Mouse (Mus musculus) cerebellum, adult 11 months (tissue): Measurements from ENCODE around the gene Clasp1.

ENCODE experiments used
- DNase-seq: peaks from one replicate; pipeline ENCODE4 v3.0.0; 2022

Gene Clasp1

DNA sequence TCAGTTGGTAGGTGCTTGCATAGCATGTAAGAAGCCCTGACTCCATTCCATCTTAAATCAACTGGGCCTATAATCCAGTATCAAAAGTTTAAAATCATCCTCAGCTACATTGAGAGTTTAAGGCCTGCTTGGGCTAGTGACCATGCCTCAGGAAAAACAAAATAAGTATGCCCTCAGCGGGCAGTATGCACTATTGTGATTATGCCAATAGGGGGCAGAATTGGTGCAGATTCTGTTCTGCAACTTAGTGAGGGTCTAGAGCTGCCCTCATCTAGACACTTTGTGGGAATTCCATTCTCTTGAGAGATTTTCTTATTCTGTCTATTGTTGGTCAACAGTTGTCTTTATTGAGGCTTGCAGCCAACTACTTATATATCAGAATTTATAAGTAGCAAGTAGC is 116.9 kb downstream of the Clasp1 start:
- DNase-seq, result no peak

DNA sequence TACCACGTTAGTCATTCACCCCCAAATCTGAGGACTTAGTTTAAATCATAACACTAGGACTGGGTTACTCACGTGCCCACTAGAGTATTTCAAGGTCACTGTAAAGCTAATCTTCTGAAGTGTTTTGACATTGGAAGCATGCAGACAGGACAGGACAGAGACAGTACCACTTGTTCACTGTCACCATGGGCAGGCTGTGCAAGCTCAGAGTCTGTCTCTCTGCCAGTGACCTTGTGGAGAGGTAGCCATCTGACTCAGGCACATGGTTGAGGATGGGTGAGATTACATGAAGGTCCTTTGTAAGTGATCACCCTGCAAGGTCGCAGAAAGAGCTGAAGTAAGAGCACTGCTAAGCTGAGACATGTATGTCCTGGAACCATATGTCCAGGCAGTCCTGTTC is 122.1 kb downstream of the Clasp1 start:
- no peak for DNase-seq

DNA sequence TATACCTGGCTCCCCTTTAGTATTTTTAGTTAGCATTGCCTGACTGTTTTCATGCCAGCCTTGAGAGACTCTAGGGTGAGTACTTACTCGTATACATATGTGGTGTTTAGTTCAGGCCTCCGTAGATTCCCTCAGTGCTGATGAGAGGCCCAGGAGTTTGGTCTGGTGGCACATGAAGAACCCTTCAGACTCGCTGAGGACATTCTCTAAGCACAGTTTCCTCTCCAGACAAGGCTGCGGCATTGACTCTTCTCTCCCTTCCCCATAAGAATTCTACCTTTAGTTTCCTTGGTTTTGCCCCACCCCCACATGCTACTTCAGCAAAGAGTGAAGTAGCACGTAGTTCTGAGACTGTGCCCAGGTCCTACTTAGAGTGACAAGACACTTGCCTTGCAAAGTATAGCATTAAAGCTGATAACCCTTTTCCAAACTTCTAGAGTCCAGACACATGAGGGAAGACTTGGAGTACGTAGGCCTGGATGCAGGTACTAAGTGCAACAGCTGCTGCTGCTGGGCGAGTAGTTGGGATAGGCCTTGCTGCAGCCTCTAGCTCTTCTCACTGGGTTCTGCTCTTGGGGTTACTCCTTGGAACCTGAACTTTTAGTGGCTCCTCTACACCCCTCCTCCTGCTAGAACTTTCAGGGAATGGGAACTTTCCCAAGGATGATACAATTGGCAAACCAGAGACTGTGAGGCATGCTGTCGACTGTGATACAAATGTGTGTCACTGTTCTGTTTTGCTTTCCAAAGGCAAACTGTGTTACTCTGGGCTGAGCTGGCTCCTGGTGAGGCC is 123.1 kb downstream of the Clasp1 start:
- DNase-seq, result no peak

DNA sequence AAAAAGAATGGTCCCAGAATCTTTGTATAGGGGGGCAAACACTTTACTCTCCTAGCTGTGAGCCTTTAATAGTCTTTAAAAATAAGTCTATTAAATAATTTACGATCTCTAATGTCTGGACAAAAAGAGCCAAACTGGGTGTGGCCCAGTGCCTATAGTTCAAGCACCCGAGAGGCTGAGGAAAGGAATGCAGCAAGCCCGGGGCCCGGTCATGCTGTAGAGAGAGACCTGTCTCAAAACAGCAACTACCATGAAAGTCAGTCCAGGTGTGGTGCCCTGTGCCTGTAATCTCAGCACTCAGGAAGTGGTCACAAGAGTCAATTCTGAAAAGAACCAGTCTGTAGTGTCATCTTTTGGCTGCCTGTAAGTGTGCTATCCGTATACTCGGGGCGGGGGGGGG is 127.4 kb downstream of the Clasp1 start:
- DNase-seq, result no peak

DNA sequence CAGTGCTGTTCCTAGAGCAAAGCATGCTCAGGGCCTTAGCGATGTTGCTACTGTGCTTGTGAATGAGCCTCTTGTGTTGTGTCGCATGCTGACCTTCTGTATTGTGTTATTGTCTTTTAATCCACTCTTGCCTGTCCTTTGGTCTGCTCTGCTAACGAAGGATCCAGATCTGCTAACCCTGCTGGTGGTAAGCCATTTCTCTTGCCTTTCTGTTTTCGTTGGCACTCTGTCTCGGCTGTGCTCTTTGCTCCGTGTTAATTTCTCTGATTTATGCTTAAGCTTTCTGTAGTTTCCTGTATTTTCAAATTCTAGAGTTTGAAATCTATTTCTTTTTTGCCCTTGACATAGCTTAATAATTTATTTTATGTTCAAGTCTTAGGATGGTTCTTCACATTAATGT is 134.3 kb downstream of the Clasp1 start:
- no peak for DNase-seq

DNA sequence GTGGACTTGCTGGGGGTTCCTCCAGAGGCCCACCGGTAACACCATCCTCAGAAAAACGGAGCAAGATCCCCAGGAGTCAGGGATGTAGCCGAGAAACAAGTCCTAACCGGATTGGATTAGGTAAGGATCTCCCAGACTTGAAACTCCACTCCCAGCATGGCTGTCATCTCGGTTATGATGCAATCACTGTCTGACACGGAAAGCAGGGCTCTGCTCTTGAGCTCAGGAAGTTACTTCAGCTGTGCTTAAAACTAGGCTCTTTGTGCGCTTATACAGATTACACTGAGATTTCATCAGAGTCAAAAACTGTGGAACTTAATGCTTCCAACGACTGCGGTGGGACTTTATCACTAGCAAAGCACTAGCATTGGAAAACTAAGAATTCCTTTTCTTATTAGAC is 136.5 kb downstream of the Clasp1 start:
- DNase-seq, result no peak

DNA sequence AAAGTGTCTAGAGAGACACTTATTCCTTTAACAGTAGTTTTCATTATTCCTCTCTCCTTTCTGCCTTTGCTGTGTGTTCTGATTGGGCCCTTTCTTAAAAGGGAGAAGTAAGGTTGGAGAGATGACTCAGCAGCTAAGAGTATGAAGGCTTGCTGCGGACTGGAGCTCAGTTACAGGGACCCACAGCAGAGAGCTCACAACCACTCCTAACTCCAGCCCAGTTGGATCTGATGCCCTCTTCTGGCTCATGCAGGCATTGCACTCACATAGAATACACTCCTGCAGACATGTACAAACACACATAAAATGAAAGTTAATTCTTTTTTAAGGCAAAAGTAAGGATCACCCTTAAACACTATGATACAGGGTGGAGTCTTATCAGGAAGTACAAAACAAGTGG is 140.4 kb downstream of the Clasp1 start:
- no peak for DNase-seq

DNA sequence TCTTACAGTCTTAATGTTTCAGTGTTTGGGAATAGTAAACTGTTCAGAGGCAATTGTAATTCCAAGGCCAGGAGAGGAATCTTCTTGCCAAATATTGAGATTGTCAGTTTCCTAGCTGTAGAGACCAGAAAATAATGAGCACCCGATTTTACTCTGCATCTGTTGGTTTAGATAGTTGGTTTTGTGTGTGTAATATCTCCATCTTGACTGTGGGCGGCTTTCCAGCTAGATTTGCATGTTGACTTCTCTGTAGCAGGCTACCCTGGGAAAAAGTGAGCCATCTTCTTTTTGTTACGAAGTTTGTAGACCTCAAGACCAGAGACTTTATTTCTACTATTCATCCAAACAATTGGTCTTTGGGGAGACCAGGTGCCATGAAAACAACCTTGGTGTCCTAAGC is 142.4 kb downstream of the Clasp1 start:
- DNase-seq, result no peak

DNA sequence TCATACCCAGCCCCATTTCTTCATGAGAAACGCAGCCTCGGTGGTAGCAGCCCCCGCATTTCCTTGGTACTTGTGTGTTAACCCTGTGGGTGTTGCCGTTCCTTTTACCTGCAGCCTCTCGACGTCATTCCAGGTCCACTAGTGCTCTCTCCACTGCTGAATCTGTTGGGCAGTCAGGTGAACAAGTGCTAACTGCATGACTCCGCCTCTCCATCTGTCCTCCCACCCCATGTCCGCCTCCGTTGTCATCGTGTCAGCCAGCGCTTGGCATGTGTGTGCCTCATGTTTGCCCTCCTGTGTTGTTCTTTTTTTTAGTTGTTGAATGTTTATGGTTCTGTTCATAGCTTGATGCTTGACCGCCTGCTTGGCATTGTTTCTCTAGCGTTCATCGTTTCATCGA is 147.2 kb downstream of the Clasp1 start:
- DNase-seq, result peak; percentile 27

DNA sequence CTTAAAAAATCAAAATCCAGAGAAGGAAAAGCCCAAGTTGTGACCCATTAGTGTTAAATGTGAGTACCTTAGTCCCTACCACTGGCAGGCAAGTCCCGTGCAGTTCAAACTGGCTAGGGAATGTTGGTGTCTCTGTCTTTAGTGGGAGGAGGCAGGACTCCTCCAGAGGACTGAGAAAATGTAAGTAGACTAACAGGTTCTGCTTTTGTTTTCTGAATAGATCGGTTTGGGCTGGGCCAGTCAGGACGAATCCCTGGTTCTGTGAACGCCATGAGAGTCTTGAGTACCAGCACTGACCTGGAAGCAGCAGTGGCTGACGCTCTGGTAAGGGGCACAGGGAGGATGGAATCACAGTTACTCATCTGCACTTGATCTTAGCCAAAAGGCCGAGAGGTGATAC is 150.2 kb downstream of the Clasp1 start:
- no peak for DNase-seq

DNA sequence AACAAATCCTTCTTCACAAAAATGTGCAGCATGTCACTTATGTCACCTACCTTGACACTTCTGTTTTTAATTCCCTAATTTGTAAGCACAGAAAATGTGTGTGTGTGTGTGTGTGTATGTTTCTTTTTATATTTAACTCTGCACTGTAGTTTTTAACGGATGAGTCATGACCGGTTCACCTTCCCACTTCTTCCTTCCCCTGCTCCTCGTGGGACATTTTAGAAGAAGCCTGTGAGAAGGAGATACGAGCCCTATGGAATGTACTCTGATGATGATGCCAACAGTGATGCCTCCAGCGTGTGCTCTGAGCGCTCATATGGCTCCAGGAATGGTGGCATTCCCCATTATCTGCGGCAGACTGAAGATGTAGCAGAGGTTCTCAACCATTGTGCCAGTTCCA is 154.0 kb downstream of the Clasp1 start:
- no peak for DNase-seq

DNA sequence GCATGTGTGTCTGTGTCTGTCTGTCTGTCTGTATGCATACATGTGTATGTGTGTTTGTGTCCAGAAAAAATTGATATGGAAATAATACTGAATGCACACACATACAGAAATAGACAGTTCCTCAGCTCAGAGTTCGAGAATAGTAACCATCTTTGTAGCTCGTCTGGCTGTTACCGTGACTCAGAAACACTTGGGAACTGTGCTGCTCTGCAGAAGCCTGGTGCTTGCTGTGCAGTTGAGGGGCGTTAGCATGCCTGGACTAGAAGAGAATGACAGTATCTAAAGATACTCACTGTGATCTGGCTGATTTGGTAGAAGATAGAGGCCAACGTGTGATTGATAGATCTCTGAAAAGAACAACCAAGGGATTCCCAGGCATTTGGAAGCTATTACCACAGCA is 159.9 kb downstream of the Clasp1 start:
- no peak for DNase-seq

DNA sequence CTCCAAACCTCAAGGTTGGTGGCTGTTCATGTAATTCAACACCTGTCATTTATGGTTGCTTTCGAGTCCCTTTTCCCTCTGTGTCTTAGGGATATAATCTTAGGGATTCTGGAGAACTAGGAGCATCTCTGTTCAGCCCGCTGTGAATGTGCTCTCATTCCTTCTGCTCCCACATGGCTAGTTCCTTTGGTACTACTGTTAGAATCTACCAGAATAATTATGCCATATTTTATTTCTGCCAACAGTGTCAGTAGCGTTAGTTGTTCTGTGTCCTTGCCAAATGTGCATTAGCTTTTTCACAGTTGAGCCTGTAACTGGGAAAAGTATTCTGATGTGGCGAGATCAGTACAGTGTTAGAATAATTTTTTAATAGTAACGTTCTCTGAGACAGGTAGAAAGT is 162.3 kb downstream of the Clasp1 start:
- no peak for DNase-seq

DNA sequence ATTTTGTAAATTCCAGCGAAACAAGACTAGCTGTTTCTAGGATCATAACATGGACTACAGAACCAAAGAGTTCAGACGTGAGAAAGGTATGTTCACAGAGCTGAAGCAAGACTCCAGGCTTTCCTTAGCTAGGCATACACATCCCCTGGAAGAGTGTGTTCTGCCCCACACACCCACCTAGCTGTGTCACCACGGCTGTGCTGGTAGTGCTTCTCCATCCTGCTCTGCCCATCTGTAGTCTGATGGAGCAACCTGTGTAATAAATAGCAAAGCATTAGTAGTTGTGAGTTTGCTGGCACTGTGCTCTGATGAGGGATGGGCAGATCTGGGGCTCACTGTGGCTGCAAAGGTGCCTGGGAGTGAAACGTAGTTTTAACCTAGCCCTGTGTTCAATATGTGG is 163.2 kb downstream of the Clasp1 start:
- DNase-seq, result no peak

DNA sequence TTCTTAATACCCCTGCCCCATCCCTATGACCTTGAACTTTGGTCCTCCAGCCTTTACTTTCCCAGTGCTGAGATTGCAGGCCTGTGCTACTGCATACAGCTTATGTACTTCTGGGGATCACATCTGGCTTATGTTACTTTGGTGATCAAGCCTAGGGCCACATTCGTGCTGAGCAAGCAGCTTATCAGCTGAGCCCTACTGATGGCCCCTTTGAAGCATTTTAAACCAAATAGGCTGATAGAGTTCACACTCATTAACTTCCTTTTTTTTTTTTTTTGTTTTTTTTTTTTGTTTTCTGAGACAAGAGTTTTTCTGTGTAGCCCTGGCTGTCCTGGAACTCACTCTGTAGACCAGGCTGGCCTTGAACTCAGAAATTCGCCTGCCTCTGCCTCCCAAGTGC is 164.2 kb downstream of the Clasp1 start:
- DNase-seq, result no peak

DNA sequence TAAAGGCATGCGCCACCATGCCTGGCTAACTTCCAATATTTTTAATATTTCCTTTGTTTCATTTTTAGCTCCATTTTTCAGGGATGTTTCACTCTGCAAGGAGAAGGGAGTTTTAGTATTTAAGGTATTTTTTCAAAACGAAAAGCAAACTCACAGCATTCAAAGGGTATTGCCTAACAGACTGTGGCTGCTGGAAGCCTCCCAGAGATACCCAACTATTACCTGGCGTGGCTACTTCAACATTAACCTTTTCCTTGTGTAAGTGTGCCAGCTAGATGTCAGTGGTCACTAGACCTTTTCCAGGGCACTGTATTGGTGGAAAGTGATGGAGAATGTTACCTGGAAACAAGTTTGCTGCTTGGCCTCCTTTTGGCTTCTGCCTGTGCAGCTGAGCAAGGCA is 164.6 kb downstream of the Clasp1 start:
- DNase-seq, result no peak

DNA sequence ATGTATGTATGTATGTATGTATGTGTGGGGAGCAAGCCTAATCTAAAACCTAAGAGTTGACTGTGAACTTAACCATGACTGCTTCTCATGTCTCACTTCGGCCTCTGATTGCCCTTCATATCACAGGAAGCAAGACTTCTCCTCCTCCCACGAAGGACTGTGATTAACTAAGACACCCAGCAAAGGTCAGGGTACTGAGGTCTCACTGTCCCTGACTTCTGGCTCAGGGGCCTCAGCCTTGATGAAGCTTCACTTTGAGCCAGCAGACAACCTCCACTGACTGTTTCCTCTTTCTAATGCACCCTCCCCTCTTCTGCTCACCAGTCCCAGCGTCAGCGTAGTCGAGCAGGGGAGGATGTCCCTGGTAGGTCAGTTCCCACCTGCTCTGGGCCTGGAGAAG is 166.1 kb downstream of the Clasp1 start:
- no peak for DNase-seq

DNA sequence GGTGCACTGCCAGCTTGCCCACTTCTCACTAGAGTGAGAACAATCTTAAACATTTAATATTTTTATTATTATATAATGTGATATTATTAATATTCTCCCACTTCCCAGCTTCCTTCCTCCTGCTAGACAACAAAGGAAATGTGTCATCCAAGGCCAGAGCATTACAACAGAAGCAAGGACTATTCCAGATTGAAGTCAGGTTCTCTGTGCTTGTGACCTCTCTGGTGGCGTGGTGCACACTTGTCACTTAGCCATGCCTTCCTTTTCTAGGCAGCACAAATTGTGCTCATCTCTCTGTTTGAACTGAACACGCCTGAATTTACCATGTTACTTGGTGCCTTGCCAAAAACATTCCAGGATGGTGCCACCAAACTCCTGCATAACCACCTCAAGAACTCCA is 170.9 kb downstream of the Clasp1 start:
- no peak for DNase-seq

DNA sequence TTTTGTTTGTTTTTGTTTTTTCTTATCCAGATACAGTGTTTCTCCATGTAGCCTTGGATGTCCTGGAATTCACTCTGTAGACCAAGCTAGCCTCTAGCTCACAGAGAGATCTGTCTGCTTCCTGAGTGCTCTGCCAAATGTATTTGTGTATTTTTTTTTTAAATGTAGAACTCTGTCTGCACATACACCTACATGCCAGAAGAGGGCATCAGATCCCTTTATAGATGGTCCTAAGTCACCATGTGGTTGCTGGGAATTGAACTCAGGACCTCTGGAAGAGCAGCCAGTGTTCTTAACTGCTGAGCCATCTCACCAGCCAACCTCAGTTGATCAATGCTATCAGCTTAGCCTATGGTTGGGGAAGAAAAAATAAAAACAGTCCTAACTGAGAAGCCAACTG is 175.7 kb downstream of the Clasp1 start:
- no peak for DNase-seq

DNA sequence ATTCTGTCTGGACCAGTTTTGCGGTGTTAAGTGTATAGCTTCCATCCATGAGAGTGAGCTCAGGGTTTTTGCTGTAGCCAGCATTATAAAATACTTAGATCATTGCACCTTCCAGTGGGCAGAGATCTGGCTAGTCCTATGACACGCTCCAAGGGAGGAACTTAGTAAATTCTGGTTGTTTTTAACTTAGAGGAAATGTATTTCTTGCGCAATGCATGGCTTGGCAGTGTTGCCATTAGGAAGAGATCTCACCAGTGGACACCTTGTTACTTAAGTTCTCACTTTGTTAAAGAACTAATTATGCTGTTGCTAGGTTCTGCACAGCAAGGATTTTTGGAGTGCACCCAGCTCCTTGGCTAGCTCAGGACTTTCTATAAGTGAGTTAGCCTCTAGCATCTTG is 178.8 kb downstream of the Clasp1 start:
- DNase-seq, result no peak

DNA sequence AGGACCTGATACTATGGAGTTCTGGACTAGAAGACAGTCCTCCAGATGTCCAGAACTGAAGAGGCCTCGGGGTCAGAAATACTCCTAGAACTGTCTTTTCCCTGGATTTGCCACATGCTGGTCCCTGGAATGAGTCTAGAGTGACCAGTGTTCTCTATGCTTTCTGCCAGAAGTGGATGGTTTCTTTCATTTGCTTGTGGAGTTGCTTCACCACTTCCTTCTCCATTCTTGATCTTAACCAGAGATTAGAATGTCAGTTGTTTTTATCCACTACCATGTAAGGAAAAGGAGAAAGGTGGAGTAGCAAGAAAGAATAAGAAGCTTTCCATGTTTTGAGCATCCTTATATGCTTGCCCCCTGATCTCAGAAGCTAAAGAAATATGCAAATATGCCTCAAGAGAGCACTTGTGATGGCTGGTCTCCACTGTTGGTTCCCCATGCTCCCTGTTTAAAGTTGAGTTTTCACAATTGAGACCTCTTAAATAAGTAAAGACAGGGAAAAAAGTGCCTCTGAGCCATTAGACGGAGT is 191.4 kb downstream of the Clasp1 start:
- no peak for DNase-seq

DNA sequence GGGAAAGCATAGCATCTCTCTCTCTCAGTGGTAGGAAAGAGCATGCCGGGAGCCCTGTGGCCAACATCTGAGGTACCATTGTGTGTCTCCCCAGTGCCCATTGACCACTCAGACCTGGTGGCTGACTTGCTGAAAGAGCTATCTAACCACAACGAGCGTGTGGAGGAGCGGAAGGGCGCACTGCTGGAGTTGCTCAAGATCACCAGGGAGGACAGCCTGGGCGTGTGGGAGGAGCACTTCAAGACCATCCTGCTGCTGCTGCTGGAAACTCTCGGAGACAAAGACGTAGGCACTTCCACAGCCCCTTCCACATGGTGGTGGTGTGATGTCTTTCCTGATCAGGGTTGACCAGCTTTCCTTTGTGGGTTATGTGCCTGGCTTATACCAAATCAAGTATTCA is 192.3 kb downstream of the Clasp1 start:
- no peak for DNase-seq

DNA sequence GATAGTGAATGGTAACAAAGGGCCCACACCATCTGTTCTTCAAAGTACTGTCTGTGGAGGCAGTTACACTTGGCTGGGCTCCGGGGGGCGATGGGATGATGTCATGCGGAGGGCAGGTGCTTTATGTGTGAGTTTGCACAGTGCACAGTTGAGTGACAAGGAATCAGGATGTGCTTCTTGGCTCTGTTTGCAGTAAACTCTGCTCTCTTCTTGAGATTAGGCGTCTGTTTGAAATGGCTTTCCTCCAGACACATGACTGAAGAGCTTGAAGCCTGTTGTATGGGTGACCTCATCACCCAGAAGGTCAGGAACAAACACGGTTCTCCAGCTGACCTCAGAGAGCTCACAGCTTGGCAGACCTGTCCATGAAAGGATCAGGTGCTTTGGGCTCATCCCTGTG is 200.9 kb downstream of the Clasp1 start:
- no peak for DNase-seq

DNA sequence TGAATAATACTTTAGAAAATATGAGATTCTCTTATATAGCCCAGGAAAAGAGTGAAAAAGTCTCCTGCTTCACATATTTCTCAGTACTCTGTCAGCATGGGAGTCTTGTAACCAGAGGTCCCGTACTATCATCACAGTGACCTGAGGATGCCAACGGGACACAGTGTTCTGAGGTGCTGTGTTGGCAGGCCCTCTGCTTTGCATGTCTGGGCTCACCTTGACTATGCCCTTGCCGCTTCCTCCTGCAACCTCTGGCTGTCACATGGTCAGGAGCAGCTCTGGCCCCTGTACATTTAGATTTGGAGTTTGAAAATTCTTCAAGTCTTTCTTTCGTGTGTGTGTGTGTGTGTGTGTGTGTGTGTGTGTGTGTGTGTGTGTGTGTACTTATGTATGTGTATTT is 204.1 kb downstream of the Clasp1 start:
- DNase-seq, result no peak

DNA sequence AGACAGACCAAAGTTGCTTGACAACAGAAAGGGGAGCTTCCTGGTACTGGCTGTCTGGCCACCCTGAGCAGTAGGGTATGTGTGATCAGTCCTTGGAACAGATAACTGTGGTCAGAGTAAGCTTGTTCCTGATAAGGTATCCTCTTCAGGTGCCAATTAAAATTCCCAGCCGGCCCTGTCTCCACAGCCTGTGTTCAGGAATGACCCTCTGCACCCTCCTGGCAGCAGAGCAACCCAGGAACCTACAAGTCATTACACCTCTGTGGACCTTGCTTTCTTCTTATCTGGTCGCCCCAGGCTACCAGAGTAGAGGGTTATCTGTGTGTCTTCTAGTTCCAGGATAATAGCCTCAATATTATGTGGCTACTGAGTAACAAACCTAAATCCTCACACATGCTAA is 206.5 kb downstream of the Clasp1 start:
- no peak for DNase-seq
